Mouse (Mus musculus): ENCODE results near the gene Lmo2. TPM values are rescaled to one million over a fixed set of nuclear protein-coding genes. Genes with fewer than 3 reads are reported as not detected.
A peak's percentile ranks its signal among the peaks of the same experiment; 100 is the strongest.

Gene Lmo2
- polyA plus RNA-seq, 1 experiment from 2014 or later = 35.6 TPM

DNA sequence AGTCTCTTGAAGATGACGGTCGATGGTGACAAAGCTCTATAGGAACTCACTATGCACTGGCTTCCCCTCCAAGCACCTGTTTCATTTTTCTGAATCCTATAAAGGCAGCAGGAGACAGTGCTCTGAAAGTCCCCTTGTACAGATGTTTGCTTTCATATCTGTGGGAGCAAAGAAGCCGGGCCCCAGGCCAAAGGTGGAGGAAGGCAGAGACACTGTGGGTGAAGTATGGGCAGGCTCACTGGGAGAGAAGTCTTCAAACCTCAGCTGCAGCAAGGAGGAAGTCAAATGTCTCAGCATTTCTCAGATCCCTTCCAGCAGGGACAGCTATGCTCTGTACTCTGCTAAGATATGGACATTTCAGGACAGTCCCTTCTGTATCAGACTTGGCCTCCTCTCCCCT, 7.6 kb downstream of the Lmo2 start:
- Histone ChIP-seq H3K9me3 (ENCODE audit: control insufficient read depth, low read length) (no peaks in the 10 kb centered on the region), H3K27ac (replicated peaks; ENCODE audit: low read depth, low read length) (no peak overlapping the region), H3K4me2 (ENCODE audit: low read depth, severe bottlenecking) (no peak overlapping the region), H3K36me3 (ENCODE audit: control insufficient read depth, insufficient read depth, low read length) (no peaks in the 10 kb centered on the region), H3K4me3 (ENCODE audit: low read depth, low read length) (no peak overlapping the region), H3K4me1 (ENCODE audit: control insufficient read depth, insufficient read depth, low read length) (no peaks in the 10 kb centered on the region), H3K9ac (ENCODE audit: low read length) (no peak overlapping the region), H3K27me3 (ENCODE audit: control insufficient read depth, insufficient read depth, low read length) (peaks cover 6% of the 10 kb centered on the region; the same call in 1 of the 2 replicates)
- ATAC-seq (ENCODE audit: insufficient number of reproducible peaks, low FRiP score, low TSS enrichment, low read depth) = no peak
- DNase-seq (ENCODE audit: low spot score) = no peak
- WGBS = 90% methylated on average over 3 of the region's 3 CpGs

GRCm38 (mm10) chr2:103968186-103968585, 10.4 kb downstream of the Lmo2 start:
- no peak for DNase-seq (ENCODE audit: low spot score)
- no peak for ATAC-seq (ENCODE audit: insufficient number of reproducible peaks, low FRiP score, low TSS enrichment, low read depth)
- H3K4me2 ChIP-seq (ENCODE audit: low read depth, severe bottlenecking) = no peak overlapping the region
- H3K9me3 ChIP-seq (ENCODE audit: control insufficient read depth, low read length) = no peaks in the 10 kb centered on the region
- H3K27ac ChIP-seq (replicated peaks; ENCODE audit: low read depth, low read length) = no peak overlapping the region
- WGBS = 70% methylated on average over 4 of the region's 4 CpGs
- peaks cover 10% of the 10 kb centered on the region; the same call in 1 of the 2 replicates for H3K27me3 ChIP-seq (ENCODE audit: control insufficient read depth, insufficient read depth, low read length)
- no peaks in the 10 kb centered on the region for H3K36me3 ChIP-seq (ENCODE audit: control insufficient read depth, insufficient read depth, low read length)
- H3K4me1 ChIP-seq (ENCODE audit: control insufficient read depth, insufficient read depth, low read length) = peaks cover 6% of the 10 kb centered on the region
- no peak overlapping the region for H3K4me3 ChIP-seq (ENCODE audit: low read depth, low read length)
- H3K9ac ChIP-seq (ENCODE audit: low read length) = no peak overlapping the region

DNA sequence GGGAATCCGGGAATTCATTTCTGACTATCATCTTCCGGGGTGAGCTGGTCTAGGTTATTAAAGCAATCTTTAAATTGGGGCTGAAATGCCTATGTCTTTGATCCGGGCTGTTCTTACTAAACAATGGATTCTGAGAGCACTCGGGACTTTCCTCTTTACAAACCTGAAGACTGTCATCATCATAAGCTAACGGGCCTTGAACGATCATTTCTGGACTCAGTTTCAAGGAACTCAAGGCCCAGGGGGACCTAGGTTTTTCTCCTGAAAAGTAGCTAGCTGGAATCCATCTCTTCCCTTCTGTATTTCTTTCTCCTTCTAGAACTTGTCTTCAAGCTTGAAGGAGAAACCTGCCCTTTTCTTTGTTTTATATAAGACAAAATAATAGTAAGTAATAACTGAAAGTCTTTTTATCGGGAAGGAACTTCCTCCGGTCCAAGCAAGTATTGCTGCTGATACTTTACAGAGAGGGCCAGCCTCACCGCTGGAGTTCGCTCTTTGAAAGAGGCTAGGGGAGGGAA, 11.2 kb downstream of the Lmo2 start:
- no peak for DNase-seq (ENCODE audit: low spot score)
- peaks cover 6% of the 10 kb centered on the region for H3K4me1 ChIP-seq (ENCODE audit: control insufficient read depth, insufficient read depth, low read length)
- no peak for ATAC-seq (ENCODE audit: insufficient number of reproducible peaks, low FRiP score, low TSS enrichment, low read depth)
- no peaks in the 10 kb centered on the region for H3K36me3 ChIP-seq (ENCODE audit: control insufficient read depth, insufficient read depth, low read length)
- peak overlapping the region; percentile 96 for H3K4me2 ChIP-seq (ENCODE audit: low read depth, severe bottlenecking)
- H3K27ac ChIP-seq (replicated peaks; ENCODE audit: low read depth, low read length) = no peak overlapping the region
- peak overlapping the region; percentile 35; the same call in 1 of the 2 replicates for H3K9ac ChIP-seq (ENCODE audit: low read length)
- H3K9me3 ChIP-seq (ENCODE audit: control insufficient read depth, low read length) = no peaks in the 10 kb centered on the region
- WGBS = 21% methylated on average over 10 of the region's 10 CpGs
- H3K27me3 ChIP-seq (ENCODE audit: control insufficient read depth, insufficient read depth, low read length) = peaks cover 10% of the 10 kb centered on the region; the same call in 1 of the 2 replicates
- H3K4me3 ChIP-seq (ENCODE audit: low read depth, low read length) = peak overlapping the region; percentile 55

DNA sequence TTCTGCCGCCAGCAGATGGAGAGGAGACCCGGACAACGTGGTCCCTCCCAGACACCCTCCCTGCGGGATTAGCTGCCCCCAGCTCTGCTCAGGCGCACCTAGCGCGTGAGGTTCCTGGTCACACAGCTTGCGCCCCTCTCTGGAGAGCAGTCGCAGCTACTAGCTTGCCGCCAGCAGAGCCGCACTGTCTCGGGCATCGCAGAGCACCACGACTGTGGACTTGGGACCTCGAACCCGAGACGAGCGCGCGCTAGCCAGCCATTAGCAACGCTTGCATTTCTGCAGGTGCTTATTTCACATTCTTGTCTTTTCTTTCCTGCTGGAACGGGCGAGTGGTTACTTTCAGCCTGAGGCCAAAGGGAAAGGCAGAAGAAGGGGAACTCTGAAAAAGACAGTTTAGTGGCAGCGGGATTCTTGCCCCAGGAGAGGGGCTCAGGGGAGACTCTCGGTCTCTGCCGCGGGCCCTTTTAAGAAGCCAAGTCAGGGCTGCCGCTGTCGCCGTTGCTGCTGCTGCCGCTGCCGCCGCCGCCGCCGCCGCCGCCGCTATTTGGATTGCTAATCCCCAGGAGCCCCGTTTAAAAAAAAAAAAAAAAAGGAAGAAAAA, 11.8 kb downstream of the Lmo2 start:
- Histone ChIP-seq H3K4me3 (ENCODE audit: low read depth, low read length) (peak overlapping the region; percentile 55), H3K36me3 (ENCODE audit: control insufficient read depth, insufficient read depth, low read length) (no peaks in the 10 kb centered on the region), H3K27me3 (ENCODE audit: control insufficient read depth, insufficient read depth, low read length) (peaks cover 10% of the 10 kb centered on the region; the same call in 1 of the 2 replicates), H3K4me1 (ENCODE audit: control insufficient read depth, insufficient read depth, low read length) (peaks cover 6% of the 10 kb centered on the region), H3K9ac (ENCODE audit: low read length) (peak overlapping the region; percentile 69), H3K9me3 (ENCODE audit: control insufficient read depth, low read length) (no peaks in the 10 kb centered on the region), H3K4me2 (ENCODE audit: low read depth, severe bottlenecking) (peak overlapping the region; percentile 96), H3K27ac (replicated peaks; ENCODE audit: low read depth, low read length) (no peak overlapping the region)
- WGBS = under 1% methylated on average over 40 of the region's 40 CpGs
- ATAC-seq (ENCODE audit: insufficient number of reproducible peaks, low FRiP score, low TSS enrichment, low read depth) = peak; percentile 63; the same call in 1 of the 2 replicates
- DNase-seq (ENCODE audit: low spot score) = peak; percentile 78

- H3K4me1 ChIP-seq (ENCODE audit: control insufficient read depth, insufficient read depth, low read length) = peaks cover 6% of the 10 kb centered on the region
- 0 out of 2 replicates have a peak, but pooled peaks have one; percentile 44 for ATAC-seq (ENCODE audit: insufficient number of reproducible peaks, low FRiP score, low TSS enrichment, low read depth)
- peaks cover 10% of the 10 kb centered on the region; the same call in 1 of the 2 replicates for H3K27me3 ChIP-seq (ENCODE audit: control insufficient read depth, insufficient read depth, low read length)
- H3K36me3 ChIP-seq (ENCODE audit: control insufficient read depth, insufficient read depth, low read length) = no peaks in the 10 kb centered on the region
- peak overlapping the region; percentile 32 for H3K27ac ChIP-seq (replicated peaks; ENCODE audit: low read depth, low read length)
- no peaks in the 10 kb centered on the region for H3K9me3 ChIP-seq (ENCODE audit: control insufficient read depth, low read length)
- peak overlapping the region; percentile 96 for H3K4me2 ChIP-seq (ENCODE audit: low read depth, severe bottlenecking)
- WGBS = under 1% methylated on average over 55 of the region's 79 CpGs
- DNase-seq (ENCODE audit: low spot score) = peak; percentile 68
- H3K9ac ChIP-seq (ENCODE audit: low read length) = peak overlapping the region; percentile 69
- H3K4me3 ChIP-seq (ENCODE audit: low read depth, low read length) = peak overlapping the region; percentile 55
Measured at GRCm38 (mm10) chr2:103970041-103970790, 12.4 kb downstream of the Lmo2 start.

GRCm38 (mm10) chr2:103970791-103971649, 13.2 kb downstream of the Lmo2 start:
- peak; percentile 51 for DNase-seq (ENCODE audit: low spot score)
- Histone ChIP-seq H3K9me3 (ENCODE audit: control insufficient read depth, low read length) (no peaks in the 10 kb centered on the region), H3K27ac (replicated peaks; ENCODE audit: low read depth, low read length) (peak overlapping the region; percentile 32), H3K27me3 (ENCODE audit: control insufficient read depth, insufficient read depth, low read length) (peaks cover 10% of the 10 kb centered on the region; the same call in 1 of the 2 replicates), H3K36me3 (ENCODE audit: control insufficient read depth, insufficient read depth, low read length) (no peaks in the 10 kb centered on the region), H3K4me1 (ENCODE audit: control insufficient read depth, insufficient read depth, low read length) (peaks cover 6% of the 10 kb centered on the region), H3K4me3 (ENCODE audit: low read depth, low read length) (peak overlapping the region; percentile 55), H3K4me2 (ENCODE audit: low read depth, severe bottlenecking) (peak overlapping the region; percentile 96), H3K9ac (ENCODE audit: low read length) (peak overlapping the region; percentile 69)
- WGBS = under 1% methylated on average over 32 of the region's 32 CpGs
- 0 out of 2 replicates have a peak, but pooled peaks have one; percentile 24 for ATAC-seq (ENCODE audit: insufficient number of reproducible peaks, low FRiP score, low TSS enrichment, low read depth)

DNA sequence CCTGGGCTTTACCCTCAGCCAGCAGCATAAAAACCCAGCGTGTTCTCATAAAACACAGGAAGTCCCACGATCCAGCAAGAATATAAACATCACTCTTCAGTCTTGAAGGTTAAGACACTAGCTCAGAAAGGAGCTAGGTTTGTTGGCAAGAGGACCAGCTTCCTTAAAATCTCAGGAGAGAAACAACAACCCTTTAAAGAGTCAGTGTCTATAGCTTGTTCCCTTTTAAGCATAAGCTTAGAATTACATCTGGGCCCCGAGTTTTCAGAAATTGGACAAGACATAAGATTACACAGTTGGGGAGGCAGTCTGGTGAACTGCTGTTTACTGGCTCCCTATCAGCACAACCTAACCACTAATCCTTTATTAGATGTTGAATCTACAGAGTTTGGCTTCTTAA, 14.1 kb downstream of the Lmo2 start:
- H3K27me3 ChIP-seq (ENCODE audit: control insufficient read depth, insufficient read depth, low read length) = peaks cover 10% of the 10 kb centered on the region; the same call in 1 of the 2 replicates
- H3K4me2 ChIP-seq (ENCODE audit: low read depth, severe bottlenecking) = no peak overlapping the region
- ATAC-seq (ENCODE audit: insufficient number of reproducible peaks, low FRiP score, low TSS enrichment, low read depth) (no peak), DNase-seq (ENCODE audit: low spot score) (peak; percentile 38)
- 7% methylated on average over 3 of the region's 3 CpGs for WGBS
- H3K4me3 ChIP-seq (ENCODE audit: low read depth, low read length) = no peak overlapping the region
- H3K27ac ChIP-seq (replicated peaks; ENCODE audit: low read depth, low read length) = no peak overlapping the region
- no peaks in the 10 kb centered on the region for H3K36me3 ChIP-seq (ENCODE audit: control insufficient read depth, insufficient read depth, low read length)
- no peaks in the 10 kb centered on the region for H3K9me3 ChIP-seq (ENCODE audit: control insufficient read depth, low read length)
- H3K9ac ChIP-seq (ENCODE audit: low read length) = no peak overlapping the region
- H3K4me1 ChIP-seq (ENCODE audit: control insufficient read depth, insufficient read depth, low read length) = peaks cover 6% of the 10 kb centered on the region

DNA sequence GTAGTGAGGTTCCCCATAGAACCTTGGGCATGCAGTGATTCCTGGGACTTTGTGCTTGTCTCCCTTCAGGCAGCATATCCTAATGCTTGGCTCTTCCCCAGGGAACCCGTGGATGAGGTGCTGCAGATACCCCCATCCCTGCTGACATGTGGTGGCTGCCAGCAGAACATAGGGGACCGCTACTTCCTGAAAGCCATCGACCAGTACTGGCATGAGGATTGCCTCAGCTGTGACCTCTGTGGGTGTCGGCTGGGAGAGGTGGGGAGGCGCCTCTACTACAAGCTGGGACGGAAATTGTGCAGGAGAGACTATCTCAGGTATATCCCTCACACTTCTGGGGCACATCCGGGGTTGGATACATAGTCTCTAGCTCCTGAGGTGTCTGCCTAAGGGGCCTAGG, 18.1 kb downstream of the Lmo2 start:
- Histone ChIP-seq H3K27ac (replicated peaks; ENCODE audit: low read depth, low read length) (no peak overlapping the region), H3K4me3 (ENCODE audit: low read depth, low read length) (no peak overlapping the region), H3K27me3 (ENCODE audit: control insufficient read depth, insufficient read depth, low read length) (no peaks in the 10 kb centered on the region; the same call in 1 of the 2 replicates), H3K9me3 (ENCODE audit: control insufficient read depth, low read length) (no peaks in the 10 kb centered on the region), H3K9ac (ENCODE audit: low read length) (no peak overlapping the region), H3K4me1 (ENCODE audit: control insufficient read depth, insufficient read depth, low read length) (peaks cover 5% of the 10 kb centered on the region), H3K36me3 (ENCODE audit: control insufficient read depth, insufficient read depth, low read length) (no peaks in the 10 kb centered on the region; the same call in 1 of the 2 replicates), H3K4me2 (ENCODE audit: low read depth, severe bottlenecking) (no peak overlapping the region)
- ATAC-seq (ENCODE audit: insufficient number of reproducible peaks, low FRiP score, low TSS enrichment, low read depth) (no peak), DNase-seq (ENCODE audit: low spot score) (no peak)
- 86% methylated on average over 7 of the region's 7 CpGs for whole genome bisulfite sequencing

Data from limb, embryonic 11.5 days (tissue).